Mouse (Mus musculus) heart, postnatal 0 days (tissue): Measurements from ENCODE around the gene Apbb1.

ENCODE experiments used
- CTCF ChIP-seq: IDR thresholded peaks from 2 replicates; pipeline ENCODE4 v1.5.1; 2016; ENCODE audit warnings: antibody characterized with exemption, control low read depth, low read depth
- EP300 ChIP-seq: IDR thresholded peaks from 2 replicates; pipeline ENCODE4 v1.6.1; 2016; ENCODE audit warnings: antibody characterized with exemption, low read depth

DNA sequence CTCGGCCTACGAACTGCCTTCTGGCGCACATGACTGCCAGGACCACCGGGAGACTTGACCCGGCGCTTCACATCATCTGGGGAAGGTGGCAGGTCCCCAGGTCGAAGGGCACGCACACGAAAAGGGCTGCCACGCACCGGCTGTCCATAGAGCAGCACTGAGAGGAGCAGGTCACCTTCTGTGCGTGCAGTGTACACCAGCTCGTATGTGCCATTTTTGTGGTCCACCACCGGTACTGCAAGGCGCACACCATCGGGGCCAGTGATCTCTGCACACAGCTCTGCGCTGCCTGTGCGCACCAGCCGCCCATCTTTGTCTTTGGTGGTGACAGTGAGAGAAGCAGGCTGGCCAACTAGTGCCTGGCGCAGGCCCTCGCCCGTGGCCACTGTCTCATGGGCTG lies 36.4 kb upstream of the Apbb1 start:
- TF ChIP-seq CTCF (no peak), EP300 (no peak)
